Mouse (Mus musculus): ENCODE measurements at regions not wholly inside any gene's neighbourhood (a gene's known extent, or its start where the extent isn't known, plus 50 kb on each side); places are given as distances from the start of the nearest gene placed in this dataset.
A peak's percentile ranks its signal among the peaks of the same experiment; 100 is the strongest.

DNA sequence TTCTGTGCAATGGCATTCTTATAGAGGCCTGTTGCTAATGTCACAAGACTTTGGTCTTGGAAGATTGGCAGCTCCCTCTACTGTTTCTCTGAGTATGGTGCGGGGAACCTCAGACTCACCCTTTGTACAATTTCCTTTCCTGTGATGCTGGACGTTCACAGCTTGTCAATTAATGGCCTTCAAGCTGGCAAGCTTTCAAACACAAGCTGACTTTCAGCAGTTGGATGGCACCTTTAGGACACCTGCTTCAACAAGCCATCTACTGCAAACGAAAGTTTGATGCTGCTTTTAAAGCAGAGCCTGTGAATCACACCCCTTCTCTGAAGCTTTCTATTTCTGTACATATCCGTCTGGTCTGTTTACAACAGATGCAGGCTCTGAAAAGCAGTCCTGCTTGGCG lies 841.0 kb upstream of the Ptprd start:
- DNase-seq (ENCODE audit: low spot score in 2 of 2): peak; percentile 7 to 13
